Mouse (Mus musculus): ENCODE data around the gene Sntb2. TPM values are rescaled to one million over a fixed set of nuclear protein-coding genes. Genes with fewer than 3 reads are reported as not detected.
"Not testable (repeated sequence)": the region's sequence is repeated elsewhere in the genome, so short reads cannot be mapped to it uniquely, and the experiment has no call there.

Sntb2 gene
- polyA plus RNA-seq, 1 experiment from 2014 or later: 3.6 TPM

GRCm38 (mm10) chr8:106985404-106985821, 49.9 kb downstream of the Sntb2 start:
- Histone ChIP-seq H3K36me3 (ENCODE audit: poor library complexity, severe bottlenecking) (no peaks in the 10 kb centered on the region), H3K27me3 (peaks cover 40% of the 10 kb centered on the region), H3K4me3 (no peak overlapping the region), H3K4me2 (no peak overlapping the region), H3K9me3 (replicated peaks) (no peaks in the 10 kb centered on the region), H3K9ac (no peak overlapping the region), H3K27ac (peak overlapping the region; percentile 59; the same call in 1 of the 2 replicates), H3K4me1 (no peaks in the 10 kb centered on the region)
- WGBS: 54% methylated on average over 9 of the region's 9 CpGs
- peak; percentile 69 for ATAC-seq

- ATAC-seq: no peak
- no peak overlapping the region for H3K27ac ChIP-seq
- no peak overlapping the region for H3K4me3 ChIP-seq
- H3K9me3 ChIP-seq (replicated peaks): no peaks in the 10 kb centered on the region
- no peaks in the 10 kb centered on the region for H3K36me3 ChIP-seq (ENCODE audit: poor library complexity, severe bottlenecking)
- no peaks in the 10 kb centered on the region for H3K4me1 ChIP-seq
- no peak overlapping the region for H3K9ac ChIP-seq
- H3K27me3 ChIP-seq: peaks cover 36% of the 10 kb centered on the region
- no peak overlapping the region for H3K4me2 ChIP-seq
Measured at GRCm38 (mm10) chr8:106985951-106986350, 50.4 kb downstream of the Sntb2 start.

GRCm38 (mm10) chr8:106987557-106987956, 52.0 kb downstream of the Sntb2 start:
- Histone ChIP-seq H3K27ac (no peak overlapping the region), H3K4me2 (no peak overlapping the region), H3K36me3 (ENCODE audit: poor library complexity, severe bottlenecking) (0 out of 2 replicates have a peak, but pooled peaks cover 8% of the 10 kb centered on the region), H3K4me3 (no peak overlapping the region), H3K9me3 (replicated peaks) (no peaks in the 10 kb centered on the region), H3K4me1 (no peaks in the 10 kb centered on the region), H3K27me3 (peaks cover 22% of the 10 kb centered on the region), H3K9ac (no peak overlapping the region)
- no peak for ATAC-seq

GRCm38 (mm10) chr8:106991393-106991792, 55.8 kb downstream of the Sntb2 start:
- no peak for ATAC-seq
- no peak overlapping the region for H3K27ac ChIP-seq

GRCm38 (mm10) chr8:106996339-106996738, 60.8 kb downstream of the Sntb2 start:
- not testable (repeated sequence) for H3K27ac ChIP-seq; H3K4me3 ChIP-seq; ATAC-seq; H3K9ac ChIP-seq; H3K4me1 ChIP-seq; H3K4me2 ChIP-seq; H3K9me3 ChIP-seq (replicated peaks); H3K36me3 ChIP-seq (ENCODE audit: poor library complexity, severe bottlenecking); H3K27me3 ChIP-seq
- WGBS: 86% methylated on average over 4 of the region's 4 CpGs

More at GRCm38 (mm10) chr8:106991393-106991792, 55.8 kb downstream of the Sntb2 start:
- Histone ChIP-seq H3K4me3 (no peak overlapping the region), H3K9ac (no peak overlapping the region), H3K4me2 (no peak overlapping the region), H3K36me3 (ENCODE audit: poor library complexity, severe bottlenecking) (0 out of 2 replicates have a peak, but pooled peaks cover 8% of the 10 kb centered on the region), H3K9me3 (replicated peaks) (no peaks in the 10 kb centered on the region), H3K4me1 (no peaks in the 10 kb centered on the region), H3K27me3 (no peaks in the 10 kb centered on the region)
- WGBS: 97% methylated on average over 7 of the region's 7 CpGs

- H3K4me1 ChIP-seq: no peaks in the 10 kb centered on the region
- H3K9ac ChIP-seq: no peak overlapping the region
- WGBS: 82% methylated on average over 4 of the region's 4 CpGs
- no peak overlapping the region for H3K4me2 ChIP-seq
- H3K9me3 ChIP-seq (replicated peaks): no peaks in the 10 kb centered on the region
- no peak overlapping the region for H3K27ac ChIP-seq
- no peak for ATAC-seq
- H3K27me3 ChIP-seq: no peaks in the 10 kb centered on the region
- H3K36me3 ChIP-seq (ENCODE audit: poor library complexity, severe bottlenecking): no peaks in the 10 kb centered on the region
- H3K4me3 ChIP-seq: no peak overlapping the region
Measured at GRCm38 (mm10) chr8:106997416-106997815, 61.9 kb downstream of the Sntb2 start.

- no peak overlapping the region for H3K4me2 ChIP-seq
- no peaks in the 10 kb centered on the region for H3K27me3 ChIP-seq
- H3K4me3 ChIP-seq: no peak overlapping the region
- H3K4me1 ChIP-seq: no peaks in the 10 kb centered on the region
- no peaks in the 10 kb centered on the region for H3K9me3 ChIP-seq (replicated peaks)
- no peaks in the 10 kb centered on the region for H3K36me3 ChIP-seq (ENCODE audit: poor library complexity, severe bottlenecking)
- WGBS: 75% methylated on average over 1 of the region's 1 CpGs
- no peak for ATAC-seq
- no peak overlapping the region for H3K27ac ChIP-seq
- no peak overlapping the region for H3K9ac ChIP-seq
Measured at GRCm38 (mm10) chr8:106999068-106999467, 63.5 kb downstream of the Sntb2 start.

- Histone ChIP-seq H3K9me3 (replicated peaks) (no peaks in the 10 kb centered on the region), H3K4me1 (no peaks in the 10 kb centered on the region), H3K9ac (no peak overlapping the region), H3K27me3 (no peaks in the 10 kb centered on the region), H3K4me3 (no peak overlapping the region), H3K36me3 (ENCODE audit: poor library complexity, severe bottlenecking) (no peaks in the 10 kb centered on the region), H3K4me2 (no peak overlapping the region), H3K27ac (no peak overlapping the region)
- ATAC-seq: peak; percentile 79
- WGBS: 38% methylated on average over 5 of the region's 5 CpGs
Measured at GRCm38 (mm10) chr8:107002532-107002931, 67.0 kb downstream of the Sntb2 start.

GRCm38 (mm10) chr8:107007795-107008194, 72.2 kb downstream of the Sntb2 start:
- H3K9ac ChIP-seq: no peak overlapping the region
- no peaks in the 10 kb centered on the region for H3K27me3 ChIP-seq
- H3K4me1 ChIP-seq: no peaks in the 10 kb centered on the region
- ATAC-seq: no peak
- H3K27ac ChIP-seq: no peak overlapping the region
- H3K4me3 ChIP-seq: no peak overlapping the region
- no peaks in the 10 kb centered on the region for H3K9me3 ChIP-seq (replicated peaks)
- peaks cover 7% of the 10 kb centered on the region; the same call in 1 of the 2 replicates for H3K36me3 ChIP-seq (ENCODE audit: poor library complexity, severe bottlenecking)
- WGBS: 84% methylated on average over 3 of the region's 3 CpGs
- no peak overlapping the region for H3K4me2 ChIP-seq

GRCm38 (mm10) chr8:107012666-107013065, 77.1 kb downstream of the Sntb2 start:
- WGBS: 87% methylated on average over 2 of the region's 2 CpGs
- no peak for ATAC-seq

GRCm38 (mm10) chr8:107014915-107015314, 79.4 kb downstream of the Sntb2 start:
- H3K4me1 ChIP-seq: no peaks in the 10 kb centered on the region
- H3K9me3 ChIP-seq (replicated peaks): no peaks in the 10 kb centered on the region
- no peak overlapping the region for H3K4me3 ChIP-seq
- WGBS: 92% methylated on average over 1 of the region's 1 CpGs
- no peak overlapping the region for H3K4me2 ChIP-seq
- H3K9ac ChIP-seq: no peak overlapping the region
- no peak overlapping the region for H3K27ac ChIP-seq
- H3K27me3 ChIP-seq: no peaks in the 10 kb centered on the region
- no peak for ATAC-seq
- H3K36me3 ChIP-seq (ENCODE audit: poor library complexity, severe bottlenecking): peaks cover 10% of the 10 kb centered on the region; the same call in 1 of the 2 replicates

More at GRCm38 (mm10) chr8:107012666-107013065, 77.1 kb downstream of the Sntb2 start:
- no peaks in the 10 kb centered on the region for H3K9me3 ChIP-seq (replicated peaks)
- no peak overlapping the region for H3K27ac ChIP-seq
- no peaks in the 10 kb centered on the region for H3K27me3 ChIP-seq
- H3K9ac ChIP-seq: no peak overlapping the region
- H3K4me1 ChIP-seq: no peaks in the 10 kb centered on the region
- no peak overlapping the region for H3K4me3 ChIP-seq
- no peak overlapping the region for H3K4me2 ChIP-seq
- peaks cover 10% of the 10 kb centered on the region; the same call in 1 of the 2 replicates for H3K36me3 ChIP-seq (ENCODE audit: poor library complexity, severe bottlenecking)

- Histone ChIP-seq H3K4me1 (no peaks in the 10 kb centered on the region), H3K27ac (no peak overlapping the region), H3K4me3 (no peak overlapping the region), H3K36me3 (ENCODE audit: poor library complexity, severe bottlenecking) (no peaks in the 10 kb centered on the region), H3K4me2 (no peak overlapping the region), H3K9me3 (replicated peaks) (no peaks in the 10 kb centered on the region), H3K27me3 (no peaks in the 10 kb centered on the region), H3K9ac (0 out of 2 replicates have a peak overlapping the region, but pooled peaks have one; percentile 5)
- ATAC-seq: no peak
- WGBS: 91% methylated on average over 8 of the region's 8 CpGs
Measured at GRCm38 (mm10) chr8:107023479-107023878, 87.9 kb downstream of the Sntb2 start.

- ATAC-seq: no peak
Measured at GRCm38 (mm10) chr8:107029310-107029709, 93.8 kb downstream of the Sntb2 start.

More at GRCm38 (mm10) chr8:107029310-107029709, 93.8 kb downstream of the Sntb2 start:
- Histone ChIP-seq H3K9me3 (replicated peaks) (no peaks in the 10 kb centered on the region), H3K4me2 (no peak overlapping the region), H3K27me3 (no peaks in the 10 kb centered on the region), H3K36me3 (ENCODE audit: poor library complexity, severe bottlenecking) (no peaks in the 10 kb centered on the region), H3K9ac (no peak overlapping the region), H3K27ac (no peak overlapping the region), H3K4me3 (no peak overlapping the region), H3K4me1 (peaks cover 15% of the 10 kb centered on the region)
- 87% methylated on average over 3 of the region's 3 CpGs for WGBS
